Mouse (Mus musculus) heart, postnatal 0 days (tissue): ENCODE data around the gene 4930558C23Rik.

Experiments used
- CTCF ChIP-seq: IDR thresholded peaks from 2 replicates; pipeline ENCODE4 v1.5.1; 2016; ENCODE audit warnings: antibody characterized with exemption, control low read depth, low read depth
- EP300 ChIP-seq: IDR thresholded peaks from 2 replicates; pipeline ENCODE4 v1.6.1; 2016; ENCODE audit warnings: antibody characterized with exemption, low read depth

DNA sequence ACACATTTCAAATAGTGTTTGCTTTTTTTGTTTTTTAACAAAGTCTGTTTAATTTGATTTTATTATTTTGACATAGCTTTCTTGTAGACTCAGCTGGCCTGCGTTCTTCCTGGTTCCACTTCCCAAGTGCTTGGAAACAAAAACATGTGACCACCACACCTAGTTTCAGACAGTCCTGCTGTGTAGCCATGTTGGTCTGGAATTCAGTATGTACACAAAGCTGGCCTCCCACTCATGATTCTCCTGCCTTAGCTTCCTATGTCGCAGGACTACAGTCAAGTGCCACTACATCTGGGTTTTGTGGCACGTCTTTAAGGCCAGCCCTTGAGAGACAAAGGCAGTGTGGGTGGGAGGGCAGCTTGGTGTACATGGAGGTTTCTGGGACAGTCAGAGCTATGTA, 48.3 kb upstream of the 4930558C23Rik start:
- TF ChIP-seq CTCF (no peak), EP300 (no peak)
